Mouse (Mus musculus) heart, postnatal 36 days (tissue): Measurements from ENCODE around the gene Vmn1r41. TPM values are rescaled to one million over a fixed set of nuclear protein-coding genes. Genes with fewer than 3 reads are reported as not detected.

ENCODE experiments used
- DNase-seq, 2 experiments: peaks; one replicate each; pipeline ENCODE4 v3.0.0; 2021 to 2022
- intact Hi-C: fragments of 180-260 bp; cut with DNase I; formaldehyde crosslinking; loops from one replicate; pipeline ENCODE4 v1.15.1; 2025
- total RNA-seq, 2 experiments: library from RNA; stranded (reverse); gene quantifications; 2 replicates each; pipeline ENCODE4 v1.2.3; 2021

Vmn1r41 gene
- total RNA-seq = not detected

DNA sequence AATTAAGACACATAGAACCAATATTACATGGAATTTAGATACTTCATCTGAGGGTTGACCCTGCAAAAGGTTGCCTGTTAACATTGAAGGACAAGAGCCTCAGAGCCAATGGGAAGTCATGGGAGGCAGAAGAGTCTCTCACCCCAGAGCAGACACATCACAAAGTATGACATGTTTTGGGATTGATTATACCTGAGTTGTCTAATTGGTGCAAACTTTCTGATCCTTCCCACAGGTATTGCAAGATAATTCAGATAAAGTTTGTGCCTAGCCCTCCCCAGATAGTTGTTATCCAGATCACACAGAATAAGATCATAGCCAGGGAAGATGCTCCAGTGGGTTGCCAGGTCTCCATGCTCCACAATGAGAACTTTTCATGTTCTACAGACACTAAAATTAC is at the start of gene Vmn1r41:
Gene Vmn1r41 (plus strand): TSS at position 301 of the 400 bp plus-strand sequence.
- intact Hi-C loops = no loop called here

DNA sequence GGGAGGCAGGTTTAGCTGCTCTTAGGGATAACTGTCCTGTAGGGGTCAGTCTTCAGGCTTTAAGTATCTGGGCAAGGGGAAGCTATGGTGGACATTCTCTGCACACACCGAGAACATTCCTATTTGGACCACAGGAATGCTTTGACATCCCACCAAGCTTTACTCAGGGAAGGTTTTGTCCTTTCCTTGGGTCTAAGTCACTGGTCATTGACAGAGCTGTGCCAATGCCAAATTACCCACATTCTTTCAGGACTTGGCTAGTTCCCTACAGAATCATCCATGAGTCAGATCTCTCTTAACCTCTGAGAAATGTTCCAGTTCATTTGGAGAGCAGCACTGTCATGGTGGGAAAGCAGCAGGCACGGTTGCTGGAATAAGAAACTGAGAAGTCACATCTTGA is 33.9 kb upstream of the Vmn1r41 start:
- intact Hi-C loops = no loop called here
- no peak for DNase-seq

More for the DNA sequence above, at the start of gene Vmn1r41:
- no peak for DNase-seq

DNA sequence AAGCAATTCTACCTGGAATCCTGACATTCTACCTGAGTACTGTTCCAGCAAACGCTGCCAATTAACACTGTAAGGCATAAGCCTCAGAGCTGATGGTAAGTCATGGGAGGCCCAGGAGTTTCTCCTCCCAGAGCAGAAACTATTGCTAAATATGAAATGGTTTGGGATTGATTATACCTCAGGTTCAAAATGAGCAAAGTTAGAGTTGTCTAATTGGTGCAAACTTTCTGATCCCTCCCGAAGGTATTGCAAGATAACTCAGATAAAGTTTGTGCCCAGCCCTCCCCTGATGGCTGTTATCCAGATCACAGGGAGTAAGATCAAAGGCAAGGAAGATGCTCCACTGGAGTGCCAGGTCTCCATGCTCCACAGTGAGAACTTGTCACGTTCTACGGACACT is 33.3 kb upstream of the Vmn1r41 start, which contains the start of gene Vmn1r40:
Gene Vmn1r40 (plus strand): TSS at position 301 of the 400 bp plus-strand sequence.
- intact Hi-C loops = no loop called here
- no peak for DNase-seq

DNA sequence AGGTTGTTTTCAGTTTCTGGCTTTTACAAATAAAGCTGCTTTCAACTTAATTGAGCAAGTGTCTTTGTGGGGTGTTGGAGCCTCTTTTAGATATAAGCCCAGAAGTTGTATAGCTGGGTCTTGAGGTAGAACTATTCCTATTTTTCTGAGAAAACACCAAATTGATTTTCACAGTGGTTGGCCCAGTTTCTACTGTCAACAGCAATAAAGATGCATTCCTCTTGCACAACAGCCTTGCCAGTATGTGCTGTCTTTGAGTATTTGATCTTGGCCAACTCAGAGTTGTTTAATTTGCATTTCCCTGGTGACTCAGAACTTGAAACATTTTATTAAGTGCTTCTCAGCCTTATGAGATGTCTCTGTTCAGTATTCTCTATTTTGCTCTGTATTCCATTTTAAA is 22.5 kb upstream of the Vmn1r41 start:
- no peak for DNase-seq
- intact Hi-C loops = no loop called here

DNA sequence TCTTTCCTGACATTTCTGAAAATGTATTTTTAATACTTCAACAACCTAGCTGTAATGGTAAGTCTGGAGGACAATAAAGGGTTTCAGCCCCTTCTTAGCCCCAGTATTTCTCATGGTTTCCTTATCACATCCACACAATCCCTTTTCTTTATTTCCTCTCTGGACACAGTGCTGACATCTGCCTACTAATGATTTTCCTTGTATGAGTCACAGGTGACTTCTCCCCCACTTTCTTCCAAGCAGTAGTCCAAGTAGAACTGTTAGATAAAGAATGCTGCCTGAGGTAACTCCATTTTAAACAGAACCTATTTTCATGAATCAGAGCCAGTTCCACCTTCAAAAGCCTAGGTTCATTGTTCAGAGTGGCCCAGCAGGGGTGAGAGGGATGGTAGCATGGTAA is 2.2 kb downstream of the Vmn1r41 start:
- intact Hi-C loops = no loop called here
- no peak for DNase-seq

DNA sequence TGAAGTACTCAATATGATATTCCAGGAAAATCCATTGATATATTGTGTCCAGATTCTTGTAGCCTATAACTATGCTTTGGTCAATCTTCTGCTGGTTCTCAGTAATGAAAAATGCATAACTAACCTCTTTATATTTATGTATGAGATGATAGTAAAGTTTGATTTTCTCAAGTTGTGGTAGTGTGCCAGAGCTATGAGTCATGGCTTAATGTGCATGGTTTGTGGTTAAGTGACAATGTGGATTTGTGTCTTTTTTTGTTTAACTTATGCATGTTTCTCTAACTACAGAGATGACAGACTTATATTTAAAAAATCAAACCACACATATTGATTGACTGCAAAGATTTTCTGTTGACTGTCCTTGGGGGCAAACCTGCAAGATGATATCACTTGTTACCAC is 49.7 kb downstream of the Vmn1r41 start:
- no peak for DNase-seq

More for the DNA sequence above, 49.7 kb downstream of the Vmn1r41 start:
- intact Hi-C loops = no loop called here

Other genes starting within 250 kb of the Vmn1r41 start
- 10 to 100 TPM in 1 of 2 experiments, 1 to 10 TPM in 1; 9.6 to 11.2 TPM for gene Chchd6, start 145.1 kb upstream of the Vmn1r41 start, total RNA-seq
- 10 to 100 TPM; 15.8 to 17.8 TPM for gene Txnrd3, start 96.8 kb upstream of the Vmn1r41 start, total RNA-seq
- gene Vmn1r40, start 33.2 kb upstream of the Vmn1r41 start, total RNA-seq = not detected
- under 1 TPM in 1 of 2 experiments, not detected in 1; 0.19 TPM for gene Vmn1r42, start 135.6 kb downstream of the Vmn1r41 start, total RNA-seq
- gene Vmn1r43, start 135.6 kb downstream of the Vmn1r41 start, total RNA-seq = not detected
- gene Vmn1r44, start 142.9 kb downstream of the Vmn1r41 start, total RNA-seq = not detected
- not detected for gene Vmn1r45, start 199.8 kb downstream of the Vmn1r41 start, total RNA-seq
- gene Vmn1r46, start 228.5 kb downstream of the Vmn1r41 start, total RNA-seq = not detected